Mouse (Mus musculus): ENCODE results near the gene Setd2. TPM values are rescaled to one million over a fixed set of nuclear protein-coding genes. Genes with fewer than 3 reads are reported as not detected.

The Setd2 gene
- total and polyA plus RNA-seq, 3 experiments: 28.2 to 105 (median 59.2) TPM

- H3K36me3 ChIP-seq (ENCODE audit: control insufficient read depth in 1 of 2, insufficient read depth in 2 of 2, low read length in 2 of 2): no peaks in the 10 kb centered on the region
- H3K27me3 ChIP-seq (ENCODE audit: control insufficient read depth in 1 of 2, insufficient read depth in 2 of 2, low read length in 2 of 2): no peaks in the 10 kb centered on the region
- no peaks in the 10 kb centered on the region for H3K9me3 ChIP-seq (replicated peaks; ENCODE audit: insufficient read depth, low read length)
- H3K79me2 ChIP-seq (ENCODE audit: control insufficient read depth, insufficient read depth, low read length, poor library complexity): no peaks in the 10 kb centered on the region
- no peak overlapping the region for H3K9ac ChIP-seq (ENCODE audit: control insufficient read depth, low read depth, low read length, poor library complexity, severe bottlenecking)
- no peak overlapping the region for H3K4me3 ChIP-seq (ENCODE audit: control insufficient read depth in 1 of 2, insufficient read depth in 1 of 2, low read depth in 2 of 2, low read length in 2 of 2)
- peak; percentile 68 for DNase-seq (ENCODE audit: low read depth, low spot score)
- no peaks in the 10 kb centered on the region for H3K4me1 ChIP-seq (ENCODE audit: control insufficient read depth in 1 of 2, insufficient read depth in 2 of 2, low read length in 2 of 2)
- TF ChIP-seq CTCF (IDR thresholded peaks at IDR 0.05 in 2 of 3, conservative IDR thresholded peaks at IDR 0.05 in 1 of 3; ENCODE audit: control insufficient read depth in 1 of 3, insufficient read depth in 1 of 3, low read depth in 2 of 3, low read length in 3 of 3, poor library complexity in 1 of 3, severe bottlenecking in 1 of 3) (peak; percentile 53 to 79 (median 72); a peak in 5 of 6 replicates), RAD21 (IDR thresholded peaks at IDR 0.05; ENCODE audit: low read depth, low read length) (peak; percentile 75), ZC3H11A (IDR thresholded peaks at IDR 0.05; ENCODE audit: low read depth, low read length) (peak; percentile 61), MEF2A (IDR thresholded peaks at IDR 0.05; ENCODE audit: extremely low read depth, insufficient replicate concordance, low read depth, low read length, poor library complexity, severe bottlenecking) (no peak), POLR2AphosphoS2 (IDR thresholded peaks at IDR 0.05; ENCODE audit: low read length) (no peak), SMC3 (IDR thresholded peaks at IDR 0.05; ENCODE audit: low read depth, low read length) (peak; percentile 78), CHD2 (IDR thresholded peaks at IDR 0.05; ENCODE audit: low read length) (no peak), HCFC1 (IDR thresholded peaks at IDR 0.05; ENCODE audit: low read depth, low read length) (no peak)
- no peak overlapping the region for H3K27ac ChIP-seq (ENCODE audit: control insufficient read depth, low read depth, low read length)
Observed at GRCm38 (mm10) chr9:110490913-110491312, 41.5 kb upstream of the Setd2 start.

GRCm38 (mm10) chr9:110525737-110526136, 6.7 kb upstream of the Setd2 start:
- peaks cover 0 to 7% of the 10 kb centered on the region in 2 experiments; a peak in 2 of 4 replicates for H3K36me3 ChIP-seq (ENCODE audit: control insufficient read depth in 1 of 2, insufficient read depth in 2 of 2, low read length in 2 of 2)
- no peaks in the 10 kb centered on the region; the same call in 1 of the 2 replicates for H3K79me2 ChIP-seq (ENCODE audit: control insufficient read depth, insufficient read depth, low read length, poor library complexity)
- no peaks in the 10 kb centered on the region for H3K9me3 ChIP-seq (replicated peaks; ENCODE audit: insufficient read depth, low read length)
- no peak overlapping the region for H3K27ac ChIP-seq (ENCODE audit: control insufficient read depth, low read depth, low read length)
- TF ChIP-seq MYB (IDR thresholded peaks at IDR 0.05; ENCODE audit: low read depth, low read length) (no peak), ZKSCAN1 (IDR thresholded peaks at IDR 0.05; ENCODE audit: low read depth, low read length) (no peak), MAFK (IDR thresholded peaks at IDR 0.05; ENCODE audit: borderline replicate concordance, low read depth, low read length) (no peak), USF1 (IDR thresholded peaks at IDR 0.05; ENCODE audit: low read depth, low read length) (no peak), E2F4 (IDR thresholded peaks at IDR 0.05; ENCODE audit: borderline replicate concordance, low read depth, low read length) (no peak), ETS1 (IDR thresholded peaks at IDR 0.05; ENCODE audit: low read depth, low read length) (no peak), NELFE (IDR thresholded peaks at IDR 0.05; ENCODE audit: low read depth, low read length) (no peak), MAZ (IDR thresholded peaks at IDR 0.05; ENCODE audit: low read depth, low read length) (no peak), CTCF (IDR thresholded peaks at IDR 0.05 in 2 of 3, conservative IDR thresholded peaks at IDR 0.05 in 1 of 3; ENCODE audit: control insufficient read depth in 1 of 3, insufficient read depth in 1 of 3, low read depth in 2 of 3, low read length in 3 of 3, poor library complexity in 1 of 3, severe bottlenecking in 1 of 3) (no peak), ZMIZ1 (IDR thresholded peaks at IDR 0.05; ENCODE audit: low read depth, low read length) (no peak), BHLHE40 (IDR thresholded peaks at IDR 0.05; ENCODE audit: borderline replicate concordance, low read depth, low read length) (no peak), SIN3A (IDR thresholded peaks at IDR 0.05; ENCODE audit: low read length) (no peak), HCFC1 (IDR thresholded peaks at IDR 0.05; ENCODE audit: low read depth, low read length) (no peak), TCF12 (IDR thresholded peaks at IDR 0.05; ENCODE audit: low read depth, low read length) (no peak), ELF1 (IDR thresholded peaks at IDR 0.05; ENCODE audit: low read depth, low read length) (no peak)
- H3K4me1 ChIP-seq (ENCODE audit: control insufficient read depth in 1 of 2, insufficient read depth in 2 of 2, low read length in 2 of 2): peaks cover 1 to 7% of the 10 kb centered on the region in 2 experiments
- no peak overlapping the region for H3K9ac ChIP-seq (ENCODE audit: control insufficient read depth, low read depth, low read length, poor library complexity, severe bottlenecking)
- DNase-seq (ENCODE audit: low read depth, low spot score): no peak
- no peak overlapping the region for H3K4me3 ChIP-seq (ENCODE audit: control insufficient read depth in 1 of 2, insufficient read depth in 1 of 2, low read depth in 2 of 2, low read length in 2 of 2)
- no peaks in the 10 kb centered on the region for H3K27me3 ChIP-seq (ENCODE audit: control insufficient read depth in 1 of 2, insufficient read depth in 2 of 2, low read length in 2 of 2)

Measured in MEL (cell line).